Mouse (Mus musculus) liver, embryonic 11.5 days (tissue): ENCODE data around the gene Nup37. TPM values are rescaled to one million over a fixed set of nuclear protein-coding genes. Genes with fewer than 3 reads are reported as not detected.

ENCODE experiments used
- ATAC-seq: fragments of 200-750 bp; cut with Nextera tagmentation; replicated peaks from 2 replicates; pipeline ENCODE4 v1.8.0; 2017; ENCODE audit warnings: moderate number of reproducible peaks, mild to moderate bottlenecking, moderate TSS enrichment, moderate library complexity; ENCODE audit not compliant: low FRiP score
- DNase-seq: peaks from one replicate; pipeline ENCODE4 v3.0.0-alpha.2; 2017; ENCODE audit warnings: low spot score
- H3K27ac ChIP-seq: fragments of 300-500 bp; sonication (generic); 2 replicates; pipeline ENCODE4 v1.5.1; 2014; ENCODE audit warnings: mild to moderate bottlenecking, low read depth, low read length, control low read depth
- H3K27me3 ChIP-seq: fragments of 300-500 bp; sonication (generic); replicated peaks from 2 replicates; pipeline ENCODE4 v1.6.1; 2014; ENCODE audit warnings: low read length, mixed read lengths; ENCODE audit not compliant: control insufficient read depth, insufficient read depth
- H3K36me3 ChIP-seq: fragments of 300-500 bp; sonication (generic); 2 replicates; pipeline ENCODE4 v1.6.1; 2014; ENCODE audit warnings: mild to moderate bottlenecking, low read length, moderate library complexity, mixed read lengths; ENCODE audit not compliant: control insufficient read depth, insufficient read depth
- H3K4me1 ChIP-seq: fragments of 300-500 bp; sonication (generic); replicated peaks from 2 replicates; pipeline ENCODE4 v1.6.1; 2014; ENCODE audit warnings: low read length, mixed read lengths; ENCODE audit not compliant: control insufficient read depth, insufficient read depth
- H3K4me2 ChIP-seq: fragments of 300-500 bp; sonication (generic); 2 replicates; pipeline ENCODE4 v1.6.1; 2014; ENCODE audit warnings: mild to moderate bottlenecking, control low read depth, moderate library complexity
- H3K4me3 ChIP-seq: fragments of 300-500 bp; sonication (generic); 2 replicates; pipeline ENCODE4 v1.5.1; 2014; ENCODE audit warnings: low read depth, low read length, control low read depth
- H3K9ac ChIP-seq: fragments of 300-500 bp; sonication (generic); 2 replicates; pipeline ENCODE4 v1.6.1; 2014; ENCODE audit warnings: low read depth, low read length, control low read depth
- H3K9me3 ChIP-seq: fragments of 300-500 bp; sonication (generic); 2 replicates; pipeline ENCODE4 v1.6.1; 2016; ENCODE audit warnings: low read length, inconsistent platforms, mixed read lengths; ENCODE audit not compliant: control insufficient read depth
- WGBS: fragments of 180-500 bp; shearing (Covaris S2); extraction: QIAGEN DNeasy Blood & Tissue Kit; methylation state at CpG from one replicate; pipeline ENCODE4 v1.1.7; 2014; 5-methylcytosine and 5-hydroxymethylcytosine counted together
- polyA plus RNA-seq: library from polyadenylated mRNA; unstranded; fragments of >200 nt; fragmentation: Nextera tagmentation; extraction: Ambion mirVana; gene quantifications from 2 replicates; pipeline ENCODE4 v1.2.1, GENCODE M21; 2014

Nup37 gene
- polyA plus RNA-seq: 95.6 and 103 TPM in 2 replicates

GRCm38 (mm10) chr10:88146707-88147477, at the start of gene Nup37, which contains the start of gene Parpbp:
Gene Nup37, plus strand, starts transcription at chr10:88146992.
Gene Parpbp, minus strand, starts transcription at chr10:88146941.
- H3K27ac ChIP-seq: peak within 1 kb of the TSS; percentile 54; the same call in 1 of the 2 replicates
- H3K27me3 ChIP-seq: no peaks in the 10 kb centered on the region
- peak within 1 kb of the TSS; percentile 93 for H3K9ac ChIP-seq
- under 1% methylated on average over 53 of the region's 53 CpGs for WGBS
- ATAC-seq (peak; percentile 99), DNase-seq (peak; percentile 89)
- H3K4me3 ChIP-seq: peak within 1 kb of the TSS; percentile 89
- peaks cover 7% of the 10 kb centered on the region for H3K4me1 ChIP-seq
- H3K9me3 ChIP-seq: no peaks in the 10 kb centered on the region
- H3K36me3 ChIP-seq: peaks cover 12% of the 10 kb centered on the region
- H3K4me2 ChIP-seq: peak within 1 kb of the TSS; percentile 73

DNA sequence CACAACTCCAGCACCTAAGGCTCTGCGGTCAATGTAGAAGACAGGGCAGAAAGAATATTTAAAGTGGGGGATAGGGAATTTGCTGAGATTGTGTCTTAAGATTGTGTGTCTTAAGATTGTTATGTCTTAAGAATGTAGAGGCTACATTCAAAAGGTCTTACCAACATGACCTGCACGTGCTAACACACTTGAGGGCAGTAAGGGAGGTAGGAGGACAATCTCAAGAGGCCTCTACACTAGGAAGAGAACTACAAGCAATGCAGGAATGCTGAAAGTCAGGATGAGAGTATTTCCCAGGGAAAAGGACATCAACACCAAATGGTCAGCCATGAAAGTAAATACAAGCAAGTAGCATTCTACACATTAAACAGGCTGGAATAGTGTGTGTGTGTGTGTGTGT, 40.6 kb upstream of the Nup37 start:
- Histone ChIP-seq H3K27me3 (no peaks in the 10 kb centered on the region), H3K4me2 (no peak overlapping the region), H3K27ac (no peak overlapping the region), H3K4me3 (no peak overlapping the region), H3K9me3 (no peaks in the 10 kb centered on the region), H3K4me1 (no peaks in the 10 kb centered on the region), H3K9ac (no peak overlapping the region), H3K36me3 (no peaks in the 10 kb centered on the region)
- DNase-seq (no peak), ATAC-seq (no peak)
- WGBS: 95% methylated on average over 2 of the region's 2 CpGs

- WGBS: 94% methylated on average over 2 of the region's 2 CpGs
- no peaks in the 10 kb centered on the region for H3K4me1 ChIP-seq
- H3K27me3 ChIP-seq: no peaks in the 10 kb centered on the region
- ATAC-seq (no peak), DNase-seq (no peak)
- no peak overlapping the region for H3K27ac ChIP-seq
- no peak overlapping the region for H3K4me2 ChIP-seq
- no peak overlapping the region for H3K4me3 ChIP-seq
- peaks cover 3% of the 10 kb centered on the region; the same call in 1 of the 2 replicates for H3K36me3 ChIP-seq
- H3K9me3 ChIP-seq: no peaks in the 10 kb centered on the region
- no peak overlapping the region for H3K9ac ChIP-seq
Measured at GRCm38 (mm10) chr10:88113290-88113689, 33.5 kb upstream of the Nup37 start.

- no peak overlapping the region for H3K9ac ChIP-seq
- no peaks in the 10 kb centered on the region for H3K4me1 ChIP-seq
- H3K4me3 ChIP-seq: no peak overlapping the region
- DNase-seq: no peak
- no peaks in the 10 kb centered on the region; the same call in 1 of the 2 replicates for H3K36me3 ChIP-seq
- no peak overlapping the region for H3K27ac ChIP-seq
- H3K9me3 ChIP-seq: no peaks in the 10 kb centered on the region
- no peak overlapping the region for H3K4me2 ChIP-seq
- no peak for ATAC-seq
- H3K27me3 ChIP-seq: no peaks in the 10 kb centered on the region
Measured at GRCm38 (mm10) chr10:88119721-88120120, 27.1 kb upstream of the Nup37 start.

GRCm38 (mm10) chr10:88135630-88136029, 11.2 kb upstream of the Nup37 start:
- Histone ChIP-seq H3K4me1 (no peaks in the 10 kb centered on the region), H3K4me3 (no peak overlapping the region), H3K9me3 (no peaks in the 10 kb centered on the region), H3K4me2 (no peak overlapping the region), H3K36me3 (peaks cover 6% of the 10 kb centered on the region; the same call in 1 of the 2 replicates), H3K9ac (no peak overlapping the region), H3K27ac (no peak overlapping the region), H3K27me3 (no peaks in the 10 kb centered on the region)
- 95% methylated on average over 16 of the region's 16 CpGs for WGBS
- ATAC-seq: no peak
- DNase-seq: no peak

DNA sequence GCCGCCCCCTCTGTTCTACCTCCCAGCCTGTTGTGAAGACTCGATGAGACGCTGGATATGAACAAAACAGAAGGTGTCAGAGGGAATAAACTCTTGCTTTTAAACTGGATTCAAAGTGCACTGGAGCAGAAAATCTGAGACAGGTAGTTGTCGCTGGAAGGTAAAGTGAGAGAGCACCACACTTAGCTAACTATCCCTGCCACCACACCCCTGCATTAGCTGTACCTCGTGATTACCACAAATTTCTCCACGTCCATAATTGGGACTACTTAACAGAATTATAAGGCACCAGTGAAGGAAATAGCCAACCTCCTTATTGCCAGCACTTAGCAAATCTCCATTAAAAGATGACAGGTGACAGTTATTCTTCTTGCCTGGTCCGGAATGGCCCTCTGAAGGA, 605 bp upstream of the Nup37 start:
- DNase-seq: no peak
- H3K4me3 ChIP-seq: peak overlapping the region; percentile 89
- peak overlapping the region; percentile 93 for H3K9ac ChIP-seq
- WGBS: 17% methylated on average over 7 of the region's 7 CpGs
- 0 out of 2 replicates have a peak, but pooled peaks have one; percentile 29 for ATAC-seq
- no peak overlapping the region for H3K27ac ChIP-seq
- H3K27me3 ChIP-seq: no peaks in the 10 kb centered on the region
- peaks cover 7% of the 10 kb centered on the region for H3K4me1 ChIP-seq
- H3K36me3 ChIP-seq: peaks cover 9% of the 10 kb centered on the region
- no peaks in the 10 kb centered on the region for H3K9me3 ChIP-seq
- H3K4me2 ChIP-seq: peak overlapping the region; percentile 73

- H3K4me3 ChIP-seq: no peak overlapping the region
- no peak for DNase-seq
- H3K9ac ChIP-seq: no peak overlapping the region
- H3K4me2 ChIP-seq: no peak overlapping the region
- H3K4me1 ChIP-seq: peaks cover 5% of the 10 kb centered on the region
- WGBS: 87% methylated on average over 4 of the region's 4 CpGs
- no peaks in the 10 kb centered on the region for H3K27me3 ChIP-seq
- H3K36me3 ChIP-seq: peaks cover 26% of the 10 kb centered on the region
- no peaks in the 10 kb centered on the region for H3K9me3 ChIP-seq
- ATAC-seq: no peak
- no peak overlapping the region for H3K27ac ChIP-seq
Measured at GRCm38 (mm10) chr10:88150381-88150780, 3.6 kb downstream of the Nup37 start.

- H3K4me2 ChIP-seq: no peak overlapping the region
- ATAC-seq (no peak), DNase-seq (no peak)
- H3K27ac ChIP-seq: no peak overlapping the region
- peaks cover 26% of the 10 kb centered on the region for H3K36me3 ChIP-seq
- H3K27me3 ChIP-seq: no peaks in the 10 kb centered on the region
- no peaks in the 10 kb centered on the region for H3K9me3 ChIP-seq
- no peak overlapping the region for H3K9ac ChIP-seq
- no peak overlapping the region for H3K4me3 ChIP-seq
- WGBS: 84% methylated on average over 6 of the region's 6 CpGs
- no peaks in the 10 kb centered on the region; the same call in 1 of the 2 replicates for H3K4me1 ChIP-seq
Measured at GRCm38 (mm10) chr10:88151658-88152057, 4.9 kb downstream of the Nup37 start.

DNA sequence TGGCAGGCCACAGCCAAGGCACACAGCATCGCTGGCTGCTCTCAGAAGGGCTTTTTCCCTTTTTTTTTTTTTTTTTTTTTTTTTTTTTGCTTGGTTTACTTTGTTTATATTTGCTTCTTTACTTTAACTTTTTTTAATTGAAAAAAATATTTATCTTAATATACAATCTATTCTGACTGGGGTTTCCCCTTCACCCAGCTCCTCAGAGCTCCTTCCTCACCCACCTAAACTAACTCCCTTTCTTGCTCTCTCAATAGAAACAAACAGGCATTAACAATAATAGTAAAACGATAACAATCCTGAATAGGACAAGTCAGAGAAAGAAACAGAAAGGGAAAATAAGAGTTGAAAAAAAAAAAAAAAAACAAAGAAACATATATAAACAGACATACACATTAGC, 15.3 kb downstream of the Nup37 start:
- no peak for ATAC-seq
- Histone ChIP-seq H3K4me1 (no peaks in the 10 kb centered on the region), H3K27ac (no peak overlapping the region), H3K36me3 (peaks cover 15% of the 10 kb centered on the region; the same call in 1 of the 2 replicates), H3K4me3 (no peak overlapping the region), H3K9me3 (no peaks in the 10 kb centered on the region; the same call in 1 of the 2 replicates), H3K27me3 (no peaks in the 10 kb centered on the region), H3K9ac (no peak overlapping the region), H3K4me2 (no peak overlapping the region)
- DNase-seq: no peak
- WGBS: 90% methylated on average over 2 of the region's 2 CpGs
